8 mouse cellular contexts compared by ENCODE assay signal in genomic region chr1:40139798-40140532, GRCm38 (mm10).
DNase-seq lines count a peak whose midpoint lies in the region; ATAC-seq and TF ChIP-seq lines count a peak whose summit lies in the region.

No protein-coding gene starts in this region.

- DNase-seq in intestine, embryonic 14.5 days (ENCODE audit: low spot score), result peak; percentile 72
- DNase-seq in heart, postnatal 10 days, result peak; percentile 85 to 86
- peak; percentile 43 to 60 for DNase-seq in layer of hippocampus, postnatal 36 days
- DNase-seq in ovary, postnatal 10 days (ENCODE audit: low spot score), result peak; percentile 38
- no peak for DNase-seq in thymus, adult 2 months
- DNase-seq in thymus, postnatal 14 days, result no peak

- WGBS in intestine, embryonic 14.5 days, result 38% methylated on average over 14 of the region's 14 CpGs
- 52% methylated on average over 14 of the region's 14 CpGs for WGBS in intestine, postnatal 0 days
- 88% methylated on average over 14 of the region's 14 CpGs for WGBS in thymus, adult 2 months

- no peak for TF ChIP-seq CTCF in intestine, postnatal 0 days (IDR thresholded peaks at IDR 0.05; ENCODE audit: low read depth)
- no peak for TF ChIP-seq CTCF in thymus, adult 2 months (IDR thresholded peaks at IDR 0.05; ENCODE audit: borderline replicate concordance, control insufficient read depth, extremely low read depth, insufficient read depth, low read length, poor library complexity)

- intact Hi-C loops in heart, postnatal 10 days (cut with DNase I), result no loop called here

- no peak overlapping the region for H3K4me3 ChIP-seq in intestine, embryonic 14.5 days (ENCODE audit: low read depth, low read length)
- H3K4me3 ChIP-seq in intestine, postnatal 0 days (ENCODE audit: low read depth, low read length), result no peak overlapping the region
- H3K4me3 ChIP-seq in thymus, adult 2 months (ENCODE audit: control insufficient read depth, insufficient read depth, low read length), result no peak overlapping the region

- no peak for TF ChIP-seq POLR2A in thymus, adult 2 months (IDR thresholded peaks at IDR 0.05; ENCODE audit: control insufficient read depth, extremely low read depth, insufficient read depth, low read length, poor library complexity)

- no peaks in the 10 kb centered on the region; the same call in 1 of the 2 replicates for H3K4me1 ChIP-seq in intestine, embryonic 14.5 days (replicated peaks; ENCODE audit: control insufficient read depth, insufficient read depth, low read length)
- H3K4me1 ChIP-seq in intestine, postnatal 0 days (replicated peaks; ENCODE audit: control insufficient read depth, insufficient read depth, low read length), result no peaks in the 10 kb centered on the region
- H3K4me1 ChIP-seq in thymus, adult 2 months (replicated peaks; ENCODE audit: control insufficient read depth, insufficient read depth, low read length), result no peaks in the 10 kb centered on the region

- no peak overlapping the region for H3K9ac ChIP-seq in intestine, embryonic 14.5 days (ENCODE audit: low read length)
- H3K9ac ChIP-seq in intestine, postnatal 0 days (ENCODE audit: low read depth, low read length), result no peak overlapping the region

- H3K9me3 ChIP-seq in intestine, embryonic 14.5 days (ENCODE audit: control insufficient read depth, low read length), result no peaks in the 10 kb centered on the region
- H3K9me3 ChIP-seq in intestine, postnatal 0 days (ENCODE audit: control insufficient read depth), result no peaks in the 10 kb centered on the region

- no peak overlapping the region for H3K4me2 ChIP-seq in intestine, embryonic 14.5 days (ENCODE audit: low read length)
- no peak overlapping the region for H3K4me2 ChIP-seq in intestine, postnatal 0 days (replicated peaks; ENCODE audit: low read depth)

- H3K36me3 ChIP-seq in intestine, embryonic 14.5 days (ENCODE audit: control insufficient read depth, insufficient read depth, low read length), result no peaks in the 10 kb centered on the region
- no peaks in the 10 kb centered on the region for H3K36me3 ChIP-seq in intestine, postnatal 0 days (ENCODE audit: control insufficient read depth, insufficient read depth)
- H3K36me3 ChIP-seq in thymus, adult 2 months (ENCODE audit: control insufficient read depth, insufficient read depth, low read length), result no peaks in the 10 kb centered on the region

- H3K27me3 ChIP-seq in intestine, embryonic 14.5 days (replicated peaks; ENCODE audit: control insufficient read depth, insufficient read depth, low read length), result no peaks in the 10 kb centered on the region
- H3K27me3 ChIP-seq in intestine, postnatal 0 days (replicated peaks; ENCODE audit: control insufficient read depth, insufficient read depth, low read length), result no peaks in the 10 kb centered on the region
- H3K27me3 ChIP-seq in thymus, adult 2 months (ENCODE audit: control insufficient read depth, insufficient read depth, low read length), result no peaks in the 10 kb centered on the region

- ATAC-seq in intestine, embryonic 14.5 days (replicated peaks; ENCODE audit: low FRiP score, low TSS enrichment, low read depth), result peak; percentile 77
- ATAC-seq in intestine, postnatal 0 days, result no peak
- ATAC-seq in frontal cortex, adult (ENCODE audit: low TSS enrichment), result peak; percentile 97

- H3K27ac ChIP-seq in intestine, embryonic 14.5 days (ENCODE audit: low read depth), result peak overlapping the region; percentile 64; the same call in 1 of the 2 replicates
- no peak overlapping the region for H3K27ac ChIP-seq in intestine, postnatal 0 days (ENCODE audit: low read depth, low read length)
- no peak overlapping the region for H3K27ac ChIP-seq in thymus, adult 2 months (ENCODE audit: control insufficient read depth, insufficient read depth, low read length)

Comparison
In these comparisons a context has a peak if more than half of its experiments do, and no peak if none do; other contexts are left out.
1. DNase-seq: peak in intestine, embryonic 14.5 days (single experiment), heart, postnatal 10 days (2 of 2), layer of hippocampus, postnatal 36 days (2 of 2) and ovary, postnatal 10 days (single experiment); none in thymus, adult 2 months (single experiment) and thymus, postnatal 14 days (single experiment).